Mouse (Mus musculus) liver, embryonic 14 days (tissue): ENCODE data around the gene Tmem170b. TPM values are rescaled to one million over a fixed set of nuclear protein-coding genes. Genes with fewer than 3 reads are reported as not detected.

Source experiments
- polyA plus RNA-seq: library from polyadenylated mRNA; depleted of rRNA; stranded (reverse); fragments of >200 nt; gene quantifications from 2 replicates; pipeline ENCODE4 v1.2.3, GENCODE M21; 2012; rRNA removed

Gene Tmem170b
- polyA plus RNA-seq: 1.6 and 1.9 TPM in 2 replicates

DNA sequence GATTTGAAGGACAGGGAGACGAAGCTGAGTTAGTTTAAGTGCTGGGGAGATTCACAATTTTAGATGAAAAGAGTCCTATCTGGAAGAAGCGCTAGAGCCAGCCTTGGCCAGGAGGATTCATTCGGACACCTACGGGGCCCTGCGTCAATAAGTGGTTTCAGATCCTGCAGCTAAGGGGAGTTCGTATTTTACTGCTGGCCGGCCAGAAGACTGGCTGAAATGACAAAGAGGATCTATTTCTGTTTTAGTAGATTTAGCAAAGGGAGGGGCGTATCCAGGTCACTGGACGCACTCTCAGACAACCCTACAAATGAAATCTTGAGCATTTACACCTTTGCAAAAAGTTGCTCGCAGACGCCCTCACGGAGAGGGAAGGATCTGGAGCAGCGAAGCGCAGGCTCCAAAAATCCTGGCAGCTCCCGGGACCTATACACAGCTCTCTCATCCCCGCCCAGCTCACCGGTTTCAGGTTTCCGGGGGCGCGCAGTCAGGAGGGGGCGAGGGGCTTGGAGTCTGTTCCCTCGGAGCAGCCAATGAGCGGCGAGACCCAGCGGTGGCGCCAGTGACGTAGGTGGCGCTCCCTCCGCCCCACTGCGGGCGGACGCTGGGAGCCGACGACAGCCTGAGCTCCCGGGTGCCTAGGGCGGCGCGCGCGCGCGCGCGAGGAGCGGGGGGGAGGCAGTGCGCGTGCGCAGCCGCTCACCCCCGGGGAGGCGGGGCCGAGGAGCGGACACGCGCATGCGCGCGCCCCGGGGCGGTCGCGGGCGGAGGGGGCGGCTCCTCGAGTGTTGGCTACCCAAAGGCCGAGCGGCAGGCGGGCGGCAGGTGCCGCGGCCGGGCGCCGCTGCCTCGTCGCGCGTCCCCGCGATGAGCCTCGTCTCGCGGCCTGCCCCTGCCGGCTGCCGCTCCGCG, at the start of gene Tmem170b:
Tmem170b (plus strand) TSS at position 809 of the 912 bp plus-strand sequence.

Other genes starting within 250 kb of the Tmem170b start
- gene Nedd9, start 118.5 kb upstream of the Tmem170b start, polyA plus RNA-seq: 1.2 and 1.6 TPM in 2 replicates
- gene Adtrp, start 241.8 kb downstream of the Tmem170b start, polyA plus RNA-seq: 0.28 and 0.38 TPM in 2 replicates